Mouse (Mus musculus) E14TG2a.4 (cell line): ENCODE results near the gene Ovol2.

Experiments used
- H3K27me3 ChIP-seq: 2 replicates; pipeline ENCODE4 v1.6.1; 2014; ENCODE audit warnings: low read length, control low read depth; ENCODE audit not compliant: insufficient read depth
- H3K36me3 ChIP-seq: 2 replicates; pipeline ENCODE4 v1.6.1; 2014; ENCODE audit warnings: low read length, control low read depth; ENCODE audit not compliant: insufficient read depth
- H3K4me1 ChIP-seq: replicated peaks from 2 replicates; pipeline ENCODE4 v1.6.1; 2014; ENCODE audit warnings: low read depth, low read length, control low read depth
- H3K4me3 ChIP-seq: replicated peaks from 2 replicates; pipeline ENCODE4 v1.5.1; 2014; ENCODE audit warnings: mild to moderate bottlenecking, low read length
- H3K9me3 ChIP-seq: 2 replicates; pipeline ENCODE4 v1.6.1; 2014; ENCODE audit warnings: low read length, control low read depth
- CTCF ChIP-seq: conservative IDR thresholded peaks from 2 replicates; pipeline ENCODE4 v1.5.1; 2014; ENCODE audit warnings: low read length
- NANOG ChIP-seq: IDR thresholded peaks from 2 replicates; pipeline ENCODE4 v1.6.1; 2014; ENCODE audit warnings: borderline replicate concordance, low read length, mixed read lengths
- POU5F1 ChIP-seq: IDR thresholded peaks from 2 replicates; pipeline ENCODE4 v1.6.1; 2014; ENCODE audit warnings: low read length, borderline replicate concordance

Ovol2 gene

GRCm38 (mm10) chr2:144301101-144301500 lies 30.8 kb downstream of the Ovol2 start:
- no peak for TF ChIP-seq POU5F1
- TF ChIP-seq CTCF = no peak
- no peak for TF ChIP-seq NANOG
- peaks cover 2% of the 10 kb centered on the region; the same call in 1 of the 2 replicates for H3K27me3 ChIP-seq
- H3K9me3 ChIP-seq = no peaks in the 10 kb centered on the region
- peaks cover 22% of the 10 kb centered on the region for H3K4me1 ChIP-seq
- H3K4me3 ChIP-seq = no peak overlapping the region
- H3K36me3 ChIP-seq = no peaks in the 10 kb centered on the region

GRCm38 (mm10) chr2:144299749-144300669 lies 31.9 kb downstream of the Ovol2 start:
- Histone ChIP-seq H3K36me3 (no peaks in the 10 kb centered on the region), H3K27me3 (peaks cover 2% of the 10 kb centered on the region; the same call in 1 of the 2 replicates), H3K4me3 (no peak overlapping the region), H3K9me3 (peaks cover 6% of the 10 kb centered on the region), H3K4me1 (peaks cover 13% of the 10 kb centered on the region; the same call in 1 of the 2 replicates)
- TF ChIP-seq NANOG (no peak), POU5F1 (no peak), CTCF (no peak)

DNA sequence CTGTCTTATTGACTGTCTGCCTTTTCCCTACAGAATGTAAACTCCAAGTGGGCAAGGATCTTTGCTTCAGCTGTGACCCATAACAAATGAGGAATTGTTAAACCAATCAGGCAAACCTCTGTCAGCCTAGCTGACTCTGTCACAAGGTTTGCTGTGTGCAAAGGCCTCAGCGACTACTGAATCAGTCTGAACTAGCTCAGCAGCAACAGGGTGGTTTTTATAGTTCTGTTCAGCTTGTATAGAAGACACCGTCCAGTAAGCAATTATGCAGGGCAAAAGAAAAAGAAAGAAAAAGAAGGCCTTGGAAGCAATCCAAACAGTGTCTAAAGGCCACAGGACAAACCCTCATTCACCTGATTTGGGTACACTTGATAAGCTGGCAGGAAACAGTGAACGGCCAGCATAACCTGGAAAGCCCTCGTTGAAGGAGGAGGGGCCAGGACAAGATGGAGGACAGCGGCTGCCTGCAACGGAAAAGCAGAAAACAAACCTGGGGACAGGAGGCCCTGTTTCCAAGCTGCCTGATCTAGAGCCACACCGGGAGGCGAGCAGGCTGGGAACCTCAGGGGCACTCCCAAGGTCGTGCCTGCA lies 36.7 kb downstream of the Ovol2 start:
- Histone ChIP-seq H3K36me3 (no peaks in the 10 kb centered on the region), H3K4me1 (no peaks in the 10 kb centered on the region), H3K9me3 (peaks cover 9% of the 10 kb centered on the region), H3K4me3 (no peak overlapping the region), H3K27me3 (no peaks in the 10 kb centered on the region)
- TF ChIP-seq CTCF (0 out of 2 replicates have a peak, but pooled peaks have one; percentile 3), POU5F1 (no peak)

DNA sequence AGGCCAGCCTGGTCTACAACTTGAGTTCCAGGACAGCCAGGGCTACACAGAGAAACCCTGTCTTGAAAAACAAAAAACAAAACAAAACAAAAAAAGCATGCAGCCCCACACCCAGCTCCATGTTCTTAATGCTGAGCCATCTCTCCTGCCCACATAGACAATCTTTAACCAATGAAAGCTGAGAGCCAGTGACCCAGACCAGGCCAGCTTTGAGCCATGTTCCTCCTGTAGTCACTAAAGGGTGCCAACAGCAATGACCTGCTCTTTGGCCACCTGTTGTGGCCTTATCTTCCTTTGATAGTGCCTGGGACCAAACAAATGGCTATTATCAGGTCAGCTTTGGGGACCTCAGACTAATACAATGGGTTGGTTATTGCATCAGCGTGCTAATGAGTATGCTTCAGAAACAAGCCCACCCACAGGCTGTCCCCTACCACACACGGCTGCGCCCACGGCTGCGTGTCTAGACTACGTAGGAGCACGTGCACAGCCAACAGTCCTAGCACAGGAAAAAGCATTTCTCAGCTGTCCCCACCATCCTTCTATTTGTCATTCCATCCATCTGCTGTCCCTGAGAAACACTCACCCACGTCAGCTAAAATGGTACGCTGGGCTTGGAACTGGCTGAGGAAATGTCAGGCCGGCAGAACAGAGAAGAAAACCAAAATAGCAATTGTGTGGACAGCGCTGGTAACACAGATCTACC lies 40.2 kb downstream of the Ovol2 start:
- Histone ChIP-seq H3K27me3 (no peaks in the 10 kb centered on the region), H3K4me1 (no peaks in the 10 kb centered on the region), H3K9me3 (peaks cover 9% of the 10 kb centered on the region), H3K36me3 (no peaks in the 10 kb centered on the region), H3K4me3 (no peak overlapping the region)
- TF ChIP-seq NANOG (no peak), POU5F1 (no peak), CTCF (no peak)

DNA sequence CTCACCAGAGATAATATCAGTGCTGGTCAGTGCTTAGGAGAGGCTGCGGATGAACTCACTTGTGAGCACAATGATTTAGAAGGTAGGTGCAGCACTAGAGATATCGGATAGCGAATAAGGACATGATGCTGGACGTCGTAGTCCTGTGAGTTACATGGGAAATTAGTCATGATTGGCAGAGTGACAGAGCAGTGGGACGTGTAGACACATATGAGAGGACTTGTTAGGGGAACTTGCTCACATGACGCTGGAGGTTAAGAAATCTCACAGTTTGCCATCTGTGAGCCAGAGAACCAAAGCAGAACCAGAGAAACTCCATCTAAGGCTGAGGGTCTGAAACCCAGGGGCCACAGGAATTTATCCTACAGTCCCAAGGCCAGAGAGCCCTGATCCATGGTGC lies 41.6 kb downstream of the Ovol2 start:
- no peaks in the 10 kb centered on the region for H3K27me3 ChIP-seq
- H3K36me3 ChIP-seq = no peaks in the 10 kb centered on the region
- no peaks in the 10 kb centered on the region for H3K4me1 ChIP-seq
- peaks cover 6% of the 10 kb centered on the region for H3K9me3 ChIP-seq
- TF ChIP-seq CTCF = no peak
- H3K4me3 ChIP-seq = no peak overlapping the region

- Histone ChIP-seq H3K27me3 (no peaks in the 10 kb centered on the region), H3K4me3 (no peak overlapping the region), H3K9me3 (no peaks in the 10 kb centered on the region), H3K4me1 (peaks cover 36% of the 10 kb centered on the region), H3K36me3 (peaks cover 34% of the 10 kb centered on the region)
- TF ChIP-seq POU5F1 (no peak), CTCF (no peak), NANOG (no peak)
Observed at GRCm38 (mm10) chr2:144281417-144281816, 50.5 kb downstream of the Ovol2 start.

DNA sequence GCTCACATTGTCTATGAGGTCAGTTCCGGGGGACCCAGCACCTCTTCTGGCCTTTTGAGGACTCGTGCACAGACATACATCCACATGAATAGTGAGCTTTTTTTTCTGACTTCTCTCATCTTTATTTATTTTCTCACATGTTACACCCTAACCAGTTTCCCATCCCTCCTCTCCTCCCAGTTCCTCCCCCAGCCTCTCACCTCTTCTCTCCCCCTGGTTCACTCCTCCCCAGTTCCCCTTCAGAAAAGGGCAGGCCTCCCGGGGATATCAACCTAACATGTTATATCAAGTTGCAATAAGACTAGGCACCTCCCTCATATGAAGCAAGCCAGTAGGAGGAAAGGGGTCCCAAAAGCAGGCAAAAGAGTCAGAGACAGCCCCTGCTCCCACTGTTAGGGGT lies 51.4 kb downstream of the Ovol2 start:
- TF ChIP-seq POU5F1 = no peak
- TF ChIP-seq CTCF = no peak
- TF ChIP-seq NANOG = no peak
- Histone ChIP-seq H3K27me3 (no peaks in the 10 kb centered on the region), H3K9me3 (no peaks in the 10 kb centered on the region), H3K4me1 (peaks cover 44% of the 10 kb centered on the region), H3K36me3 (peaks cover 42% of the 10 kb centered on the region), H3K4me3 (no peak overlapping the region)

DNA sequence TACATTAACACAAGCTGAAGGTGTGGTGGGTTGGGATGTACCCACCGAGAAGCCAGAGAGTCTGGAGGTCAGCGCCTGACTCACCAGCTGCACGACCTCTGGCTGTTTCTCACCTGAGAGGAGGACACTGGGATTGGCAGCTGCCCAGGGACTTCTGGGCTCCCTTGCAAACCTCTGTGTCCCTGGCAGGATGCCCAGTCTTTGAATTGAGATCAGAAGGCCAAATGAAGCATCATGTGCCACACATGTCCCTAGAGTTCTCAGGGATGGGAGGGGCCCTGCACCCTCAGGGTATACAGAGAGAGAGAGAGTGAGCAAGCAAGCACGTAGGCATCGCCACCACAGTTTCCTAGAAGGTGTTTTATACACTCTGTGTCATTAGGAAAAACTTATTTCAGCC lies 52.2 kb downstream of the Ovol2 start:
- Histone ChIP-seq H3K36me3 (peaks cover 45% of the 10 kb centered on the region), H3K4me1 (peaks cover 46% of the 10 kb centered on the region), H3K27me3 (no peaks in the 10 kb centered on the region), H3K9me3 (no peaks in the 10 kb centered on the region), H3K4me3 (no peak overlapping the region)
- TF ChIP-seq POU5F1 (no peak), NANOG (no peak), CTCF (no peak)
